Mouse (Mus musculus): ENCODE measurements around the gene Gm10490. TPM values are rescaled to one million over a fixed set of nuclear protein-coding genes. Genes with fewer than 3 reads are reported as not detected.
A peak's percentile ranks its signal among the peaks of the same experiment; 100 is the strongest.
"Not testable (repeated sequence)": the region's sequence is repeated elsewhere in the genome, so short reads cannot be mapped to it uniquely, and the experiment has no call there.

Gene Gm10490
- polyA plus RNA-seq, 1 experiment from 2014 or later: not detected

- Histone ChIP-seq H3K9me3 (replicated peaks) (no peaks in the 10 kb centered on the region), H3K36me3 (peaks cover 33% of the 10 kb centered on the region), H3K4me1 (0 out of 2 replicates have a peak, but pooled peaks cover 4% of the 10 kb centered on the region), H3K4me3 (peak within 1 kb of the TSS; percentile 64), H3K27ac (peak within 1 kb of the TSS; percentile 86), H3K27me3 (ENCODE audit: low read depth, poor library complexity, severe bottlenecking) (no peaks in the 10 kb centered on the region)
- DNase-seq (ENCODE audit: low spot score): peak; percentile 81
- 12% methylated on average over 62 of the region's 62 CpGs for WGBS
These were observed 10.2 kb upstream of the Gm10490 start, which contains the start of the genes Pqbp1 and Timm17b for GRCm38 (mm10) chrX:7898880-7899874. Gene Pqbp1 (minus strand): TSS chrX:7899269. Gene Timm17b (plus strand): TSS chrX:7899357.

- Histone ChIP-seq H3K4me1 (no peaks in the 10 kb centered on the region), H3K36me3 (peaks cover 29% of the 10 kb centered on the region), H3K4me3 (no peak overlapping the region), H3K27me3 (ENCODE audit: low read depth, poor library complexity, severe bottlenecking) (no peaks in the 10 kb centered on the region), H3K27ac (no peak overlapping the region), H3K9me3 (replicated peaks) (no peaks in the 10 kb centered on the region)
- DNase-seq (ENCODE audit: low spot score): no peak
- WGBS: 94% methylated on average over 5 of the region's 5 CpGs
These were observed 4.9 kb upstream of the Gm10490 start for GRCm38 (mm10) chrX:7904441-7904840.

GRCm38 (mm10) chrX:7907735-7908134 is 1.6 kb upstream of the Gm10490 start, which contains the start of gene Gm10491:
Gene Gm10491 (minus strand): TSS chrX:7907835.
- 93% methylated on average over 5 of the region's 5 CpGs for WGBS
- no peaks in the 10 kb centered on the region for H3K27me3 ChIP-seq (ENCODE audit: low read depth, poor library complexity, severe bottlenecking)
- DNase-seq (ENCODE audit: low spot score): no peak
- no peaks in the 10 kb centered on the region for H3K9me3 ChIP-seq (replicated peaks)
- peaks cover 22% of the 10 kb centered on the region for H3K36me3 ChIP-seq
- no peak within 1 kb of the TSS for H3K27ac ChIP-seq
- no peak within 1 kb of the TSS for H3K4me3 ChIP-seq
- no peaks in the 10 kb centered on the region for H3K4me1 ChIP-seq

GRCm38 (mm10) chrX:7910473-7910872 is 1.1 kb downstream of the Gm10490 start:
- DNase-seq (ENCODE audit: low spot score): no peak
- no peaks in the 10 kb centered on the region for H3K4me1 ChIP-seq
- H3K27me3 ChIP-seq (ENCODE audit: low read depth, poor library complexity, severe bottlenecking): no peaks in the 10 kb centered on the region
- H3K4me3 ChIP-seq: no peak overlapping the region
- H3K9me3 ChIP-seq (replicated peaks): no peaks in the 10 kb centered on the region
- WGBS: 70% methylated on average over 6 of the region's 6 CpGs
- no peak overlapping the region for H3K27ac ChIP-seq
- H3K36me3 ChIP-seq: peaks cover 19% of the 10 kb centered on the region

GRCm38 (mm10) chrX:7915669-7916068 is 6.3 kb downstream of the Gm10490 start:
- not testable (repeated sequence) for H3K9me3 ChIP-seq (replicated peaks); DNase-seq (ENCODE audit: low spot score); H3K27ac ChIP-seq; H3K4me3 ChIP-seq; H3K36me3 ChIP-seq; H3K4me1 ChIP-seq
- peaks cover 27% of the 10 kb centered on the region for H3K27me3 ChIP-seq (ENCODE audit: low read depth, poor library complexity, severe bottlenecking)
- WGBS: 18% methylated on average over 3 of the region's 3 CpGs

GRCm38 (mm10) chrX:7917960-7918359 is 8.6 kb downstream of the Gm10490 start:
- not testable (repeated sequence) for H3K27ac ChIP-seq; DNase-seq (ENCODE audit: low spot score); H3K9me3 ChIP-seq (replicated peaks); H3K36me3 ChIP-seq; H3K4me3 ChIP-seq
- Histone ChIP-seq H3K27me3 (ENCODE audit: low read depth, poor library complexity, severe bottlenecking) (peaks cover 50% of the 10 kb centered on the region), H3K4me1 (peaks cover 12% of the 10 kb centered on the region)
- WGBS: 73% methylated on average over 6 of the region's 6 CpGs

GRCm38 (mm10) chrX:7919601-7920383 is 10.4 kb downstream of the Gm10490 start, which contains the start of gene Pcsk1n:
Gene Pcsk1n (plus strand): TSS chrX:7919822.
- Histone ChIP-seq H3K27ac (no peak within 1 kb of the TSS), H3K4me3 (peak within 1 kb of the TSS; percentile 41), H3K36me3 (no peaks in the 10 kb centered on the region), H3K9me3 (replicated peaks) (no peaks in the 10 kb centered on the region), H3K4me1 (peaks cover 12% of the 10 kb centered on the region), H3K27me3 (ENCODE audit: low read depth, poor library complexity, severe bottlenecking) (peaks cover 68% of the 10 kb centered on the region)
- 16% methylated on average over 40 of the region's 40 CpGs for WGBS
- peak; percentile 33 for DNase-seq (ENCODE audit: low spot score)

GRCm38 (mm10) chrX:7922032-7922431 is 12.7 kb downstream of the Gm10490 start:
- peaks cover 12% of the 10 kb centered on the region for H3K4me1 ChIP-seq
- H3K4me3 ChIP-seq: peak overlapping the region; percentile 36
- DNase-seq (ENCODE audit: low spot score): peak; percentile 47
- 18% methylated on average over 27 of the region's 48 CpGs for WGBS
- H3K9me3 ChIP-seq (replicated peaks): no peaks in the 10 kb centered on the region
- no peaks in the 10 kb centered on the region for H3K36me3 ChIP-seq
- peaks cover 91% of the 10 kb centered on the region for H3K27me3 ChIP-seq (ENCODE audit: low read depth, poor library complexity, severe bottlenecking)
- H3K27ac ChIP-seq: no peak overlapping the region

GRCm38 (mm10) chrX:7926266-7926665 is 16.9 kb downstream of the Gm10490 start:
- no peak for DNase-seq (ENCODE audit: low spot score)
- 70% methylated on average over 6 of the region's 6 CpGs for WGBS
- Histone ChIP-seq H3K27me3 (ENCODE audit: low read depth, poor library complexity, severe bottlenecking) (peaks cover 85% of the 10 kb centered on the region), H3K4me1 (peaks cover 6% of the 10 kb centered on the region; the same call in 1 of the 2 replicates), H3K9me3 (replicated peaks) (0 out of 2 replicates have a peak, but pooled peaks cover 2% of the 10 kb centered on the region), H3K36me3 (peaks cover 23% of the 10 kb centered on the region), H3K27ac (no peak overlapping the region), H3K4me3 (no peak overlapping the region)

GRCm38 (mm10) chrX:7927116-7927515 is 17.8 kb downstream of the Gm10490 start:
- Histone ChIP-seq H3K27ac (no peak overlapping the region), H3K36me3 (peaks cover 31% of the 10 kb centered on the region), H3K27me3 (ENCODE audit: low read depth, poor library complexity, severe bottlenecking) (peaks cover 77% of the 10 kb centered on the region), H3K9me3 (replicated peaks) (0 out of 2 replicates have a peak, but pooled peaks cover 2% of the 10 kb centered on the region), H3K4me3 (no peak overlapping the region), H3K4me1 (peaks cover 3% of the 10 kb centered on the region; the same call in 1 of the 2 replicates)
- WGBS: 17% methylated on average over 10 of the region's 10 CpGs
- DNase-seq (ENCODE audit: low spot score): no peak

- DNase-seq (ENCODE audit: low spot score): no peak
- Histone ChIP-seq H3K9me3 (replicated peaks) (0 out of 2 replicates have a peak, but pooled peaks cover 2% of the 10 kb centered on the region), H3K36me3 (peaks cover 42% of the 10 kb centered on the region), H3K4me3 (no peak within 1 kb of the TSS), H3K4me1 (no peaks in the 10 kb centered on the region), H3K27me3 (ENCODE audit: low read depth, poor library complexity, severe bottlenecking) (peaks cover 65% of the 10 kb centered on the region), H3K27ac (no peak within 1 kb of the TSS)
- 14% methylated on average over 19 of the region's 19 CpGs for WGBS
These were observed 19.0 kb downstream of the Gm10490 start, which contains the start of gene Eras for GRCm38 (mm10) chrX:7928270-7928790. Gene Eras (minus strand): TSS chrX:7928607.

GRCm38 (mm10) chrX:7936874-7937273 is 27.5 kb downstream of the Gm10490 start:
- H3K27ac ChIP-seq: no peak overlapping the region
- H3K27me3 ChIP-seq (ENCODE audit: low read depth, poor library complexity, severe bottlenecking): no peaks in the 10 kb centered on the region
- no peaks in the 10 kb centered on the region for H3K4me1 ChIP-seq
- H3K4me3 ChIP-seq: no peak overlapping the region
- no peaks in the 10 kb centered on the region for H3K9me3 ChIP-seq (replicated peaks)
- peaks cover 60% of the 10 kb centered on the region for H3K36me3 ChIP-seq
- WGBS: 24% methylated on average over 11 of the region's 11 CpGs
- no peak for DNase-seq (ENCODE audit: low spot score)
